Mouse (Mus musculus) layer of hippocampus, adult 2 months (tissue): Measurements from ENCODE around the gene Eya3. TPM values are rescaled to one million over a fixed set of nuclear protein-coding genes. Genes with fewer than 3 reads are reported as not detected.
"Not testable (repeated sequence)": the region's sequence is repeated elsewhere in the genome, so short reads cannot be mapped to it uniquely, and the experiment has no call there.

ENCODE experiments used
- DNase-seq, 2 experiments: peaks; one replicate each; pipeline ENCODE4 v3.0.0; 2022; ENCODE audit warnings: low spot score in 2 of 2
- H3K27ac ChIP-seq: fragments of 200-600 bp; 2 replicates; pipeline ENCODE4 v1.8.1; 2022
- H3K4me3 ChIP-seq: fragments of 200-600 bp; 2 replicates; pipeline ENCODE4 v1.8.1; 2022; ENCODE audit warnings: mild to moderate bottlenecking
- CTCF ChIP-seq: fragments of 200-600 bp; conservative IDR thresholded peaks from 2 replicates; pipeline ENCODE4 v1.8.1; 2022; ENCODE audit warnings: antibody characterized with exemption, mild to moderate bottlenecking, moderate library complexity
- total RNA-seq, 2 experiments: library from RNA; stranded (reverse); gene quantifications; 2 replicates each; pipeline ENCODE4 v1.2.3; 2021

Eya3 gene
- total RNA-seq, 2 experiments from 2014 or later, result 24.2 to 28.2 TPM

- H3K27ac ChIP-seq, result peak overlapping the region; percentile 46; the same call in 1 of the 2 replicates
- no peak for TF ChIP-seq CTCF
- H3K4me3 ChIP-seq, result no peak overlapping the region
- no peak for DNase-seq
Observed at GRCm38 (mm10) chr4:132757633-132758351, 119.0 kb downstream of the Eya3 start.

GRCm38 (mm10) chr4:132760296-132760695, 121.5 kb downstream of the Eya3 start:
- no peak overlapping the region for H3K27ac ChIP-seq
- no peak overlapping the region for H3K4me3 ChIP-seq
- TF ChIP-seq CTCF, result no peak
- DNase-seq, result no peak

- TF ChIP-seq CTCF, result no peak
- no peak overlapping the region for H3K4me3 ChIP-seq
- no peak for DNase-seq
- no peak overlapping the region for H3K27ac ChIP-seq
Observed at GRCm38 (mm10) chr4:132762602-132763001, 123.8 kb downstream of the Eya3 start.

- H3K27ac ChIP-seq, H3K4me3 ChIP-seq, DNase-seq: not testable (repeated sequence)
Observed at GRCm38 (mm10) chr4:132763125-132763524, 124.3 kb downstream of the Eya3 start.

GRCm38 (mm10) chr4:132767914-132768876, 129.4 kb downstream of the Eya3 start, which contains the start of gene Rpa2:
Gene Rpa2, plus strand, starts transcription at chr4:132768332.
- Histone ChIP-seq H3K4me3 (peak within 1 kb of the TSS; percentile 79), H3K27ac (peak within 1 kb of the TSS; percentile 69)
- TF ChIP-seq CTCF, result no peak
- DNase-seq, result peak; percentile 99

- no peak overlapping the region for H3K4me3 ChIP-seq
- H3K27ac ChIP-seq, result no peak overlapping the region
- DNase-seq, result no peak
- no peak for TF ChIP-seq CTCF
Observed at GRCm38 (mm10) chr4:132771776-132772175, 133.0 kb downstream of the Eya3 start.

Other genes starting within 250 kb of the Eya3 start
- 10 to 100 TPM; 10.6 to 11.4 TPM for gene Phactr4, start 216.5 kb upstream of the Eya3 start, total RNA-seq
- 1 to 10 TPM; 8.7 to 9.4 TPM for gene Med18, start 175.1 kb upstream of the Eya3 start, total RNA-seq
- gene Sesn2, start 128.5 kb upstream of the Eya3 start, total RNA-seq, result 10 to 100 TPM; 13.1 to 13.3 TPM
- 100 to 1,000 TPM; 416 to 419 TPM for gene Atpif1, start 105.3 kb upstream of the Eya3 start, total RNA-seq
- 10 to 100 TPM; 87.9 to 92.9 TPM for gene Dnajc8, start 103.4 kb upstream of the Eya3 start, total RNA-seq
- 1 to 10 TPM; 1.0 to 1.1 TPM for gene Ptafr, start 74.9 kb upstream of the Eya3 start, total RNA-seq
- 1 to 10 TPM; 3.1 to 3.6 TPM for gene Xkr8, start 93.6 kb downstream of the Eya3 start, total RNA-seq
- gene Smpdl3b, start 118.3 kb downstream of the Eya3 start, total RNA-seq, result 1 to 10 TPM; 3.6 to 4.5 TPM
- gene Rpa2, start 129.3 kb downstream of the Eya3 start, total RNA-seq, result 10 to 100 TPM; 11.9 to 16.0 TPM
- under 1 TPM; 0.54 to 0.77 TPM for gene Themis2, start 157.4 kb downstream of the Eya3 start, total RNA-seq
- gene Ppp1r8, start 204.2 kb downstream of the Eya3 start, total RNA-seq, result 10 to 100 TPM; 40.7 to 43.5 TPM
- gene Stx12, start 245.5 kb downstream of the Eya3 start, total RNA-seq, result 100 to 1,000 TPM; 105 to 108 TPM